Mouse (Mus musculus): ENCODE data around the gene Itih3.

DNA sequence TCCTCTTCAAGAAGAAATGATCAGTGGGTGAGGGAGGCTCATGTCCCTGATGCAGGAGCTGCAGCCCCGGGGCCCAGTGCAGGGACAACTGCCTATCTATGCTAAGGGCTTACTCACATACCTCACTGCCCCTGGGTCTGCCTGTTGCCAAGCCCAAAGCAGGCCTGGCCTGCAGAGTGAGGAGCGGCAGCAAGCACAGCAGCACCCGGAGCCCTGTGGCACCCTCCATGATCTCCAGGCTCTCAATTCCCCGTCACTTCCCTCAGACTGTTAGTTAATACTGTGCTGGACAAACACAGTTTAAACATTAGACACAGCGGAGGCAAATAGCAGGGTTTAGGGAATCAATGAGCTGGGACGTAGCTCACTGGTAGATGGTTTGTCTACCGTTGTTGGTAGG, 19.5 kb upstream of the Itih3 start, which contains the start of gene Itih1:
- TF ChIP-seq CTCF (IDR thresholded peaks at IDR 0.05; ENCODE audit: extremely low read depth, insufficient read depth, insufficient read length, insufficient replicate concordance) (no peak), POLR2A (IDR thresholded peaks at IDR 0.05; ENCODE audit: low read depth, low read length) (no peak)
